Mouse (Mus musculus): Measurements from ENCODE around the gene Fez2.

Fez2 gene

GRCm38 (mm10) chr17:78407581-78407980, 10.4 kb downstream of the Fez2 start:
- DNase-seq (ENCODE audit: low read depth): no peak

GRCm38 (mm10) chr17:78406854-78407253, 11.1 kb downstream of the Fez2 start:
- DNase-seq (ENCODE audit: low read depth): no peak

GRCm38 (mm10) chr17:78405336-78405735, 12.6 kb downstream of the Fez2 start:
- DNase-seq (ENCODE audit: low read depth): no peak

GRCm38 (mm10) chr17:78403804-78404203, 14.1 kb downstream of the Fez2 start:
- no peak for DNase-seq (ENCODE audit: low read depth)

- peak; percentile 4 for DNase-seq (ENCODE audit: low read depth)
These were observed 14.7 kb downstream of the Fez2 start for GRCm38 (mm10) chr17:78403229-78403628.

GRCm38 (mm10) chr17:78402174-78402573, 15.8 kb downstream of the Fez2 start:
- no peak for DNase-seq (ENCODE audit: low read depth)

GRCm38 (mm10) chr17:78401713-78402112, 16.2 kb downstream of the Fez2 start:
- no peak for DNase-seq (ENCODE audit: low read depth)

GRCm38 (mm10) chr17:78401311-78401710, 16.6 kb downstream of the Fez2 start:
- no peak for DNase-seq (ENCODE audit: low read depth)

- no peak for DNase-seq (ENCODE audit: low read depth)
These were observed 17.7 kb downstream of the Fez2 start for GRCm38 (mm10) chr17:78400130-78400840.

- no peak for DNase-seq (ENCODE audit: low read depth)
These were observed 25.4 kb downstream of the Fez2 start for GRCm38 (mm10) chr17:78392401-78393087.

- no peak for DNase-seq (ENCODE audit: low read depth)
These were observed 28.4 kb downstream of the Fez2 start for GRCm38 (mm10) chr17:78389573-78389972.

- DNase-seq (ENCODE audit: low read depth): no peak
These were observed 29.7 kb downstream of the Fez2 start for GRCm38 (mm10) chr17:78388101-78388847.

- no peak for DNase-seq (ENCODE audit: low read depth)
These were observed 30.3 kb downstream of the Fez2 start for GRCm38 (mm10) chr17:78387665-78388064.

GRCm38 (mm10) chr17:78382321-78382720, 35.6 kb downstream of the Fez2 start:
- DNase-seq (ENCODE audit: low read depth): no peak

GRCm38 (mm10) chr17:78379730-78380245, 38.2 kb downstream of the Fez2 start:
- DNase-seq (ENCODE audit: low read depth): no peak

GRCm38 (mm10) chr17:78379079-78379729, 38.7 kb downstream of the Fez2 start:
- no peak for DNase-seq (ENCODE audit: low read depth)

GRCm38 (mm10) chr17:78376587-78376986, 41.4 kb downstream of the Fez2 start:
- DNase-seq (ENCODE audit: low read depth): no peak

GRCm38 (mm10) chr17:78374756-78375155, 43.2 kb downstream of the Fez2 start:
- no peak for DNase-seq (ENCODE audit: low read depth)

- no peak for DNase-seq (ENCODE audit: low read depth)
These were observed 44.1 kb downstream of the Fez2 start for GRCm38 (mm10) chr17:78373849-78374248.

- DNase-seq (ENCODE audit: low read depth): no peak
These were observed 44.8 kb downstream of the Fez2 start for GRCm38 (mm10) chr17:78373174-78373573.

GRCm38 (mm10) chr17:78370445-78370844, 47.5 kb downstream of the Fez2 start:
- peak; percentile 11 for DNase-seq (ENCODE audit: low read depth)

GRCm38 (mm10) chr17:78368481-78368880, 49.5 kb downstream of the Fez2 start:
- no peak for DNase-seq (ENCODE audit: low read depth)

Data from 416B (cell line).